In the genomic region with DNA sequence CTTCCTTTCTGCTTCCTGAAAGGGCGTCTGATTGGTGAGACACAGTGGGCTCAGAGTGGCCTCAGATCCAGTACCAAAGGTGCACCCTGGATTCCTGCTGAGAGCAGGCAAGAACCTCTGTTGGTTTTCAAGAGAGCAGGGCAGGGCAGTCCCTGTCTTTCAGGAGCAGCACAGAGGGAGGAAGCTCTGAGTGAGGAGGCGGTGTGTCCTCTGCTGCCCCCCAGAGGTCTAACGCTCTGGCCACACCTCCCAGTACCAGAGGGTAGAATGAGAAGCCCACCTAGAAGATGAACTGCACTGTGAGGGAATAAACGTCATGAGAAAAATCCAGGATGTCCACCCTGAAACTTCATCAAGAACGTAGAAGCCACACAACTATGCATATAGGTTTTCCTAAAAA, we compare ENCODE assay signal across 9 mouse cellular contexts. TPM values are rescaled to one million over a fixed set of nuclear protein-coding genes. Genes with fewer than 3 reads are reported as not detected.
A peak's percentile ranks its signal among the peaks of the same experiment; 100 is the strongest.
DNase-seq lines count a peak whose midpoint lies in the region; ATAC-seq lines count a peak whose summit lies in the region.
"Had no signal": no experiment of that assay in that cellular context is flagged by ENCODE, and none has a peak within 500 bp of the region (broad histone marks: within the 10 kb centered on the region; RNA-seq: fewer than 3 reads in every experiment).

No protein-coding gene starts in this region.

- ATAC-seq in lung, embryonic 16.5 days (ENCODE audit: low read depth) = peak; percentile 74; the same call in 1 of the 2 replicates

- intact Hi-C loops in left cerebral cortex, postnatal 36 days (cut with DNase I) = loop anchor here (5.0 kb wide), 1 partner anchor 185 kb away; the partner anchor contains the start of gene Vps36

- H3K4me2 ChIP-seq in lung, embryonic 16.5 days (ENCODE audit: low read depth, low read length) = no peak overlapping the region
- H3K4me2 ChIP-seq: embryonic facial prominence, embryonic 13.5 days had no signal

- 42% methylated on average over 5 of the region's 5 CpGs for WGBS in lung, embryonic 16.5 days

- no peak overlapping the region for H3K4me3 ChIP-seq in lung, embryonic 16.5 days (ENCODE audit: low read length)
- H3K4me3 ChIP-seq: embryonic facial prominence, embryonic 13.5 days had no signal

- no peak overlapping the region for H3K9ac ChIP-seq in lung, embryonic 16.5 days (ENCODE audit: low read length)
- H3K9ac ChIP-seq: embryonic facial prominence, embryonic 13.5 days had no signal

- peak; percentile 18 to 45 for DNase-seq in spleen, adult 18-20 months
- DNase-seq in spleen, adult 12 weeks (ENCODE audit: low spot score) = no peak
- peak; percentile 80 for DNase-seq in embryo, embryonic 10 days (ENCODE audit: low spot score)
- peak; percentile 27 for DNase-seq in heart, adult 8-10 months (ENCODE audit: low spot score)
- DNase-seq in kidney, adult 18-20 months = peak; percentile 52
- DNase-seq in splenic B cell, adult 2 months (ENCODE audit: low read depth, low spot score) = peak; percentile 61
- DNase-seq in left cerebral cortex, postnatal 36 days (ENCODE audit: low spot score in 2 of 2) = no peak

- no peak overlapping the region for H3K27ac ChIP-seq in lung, embryonic 16.5 days (ENCODE audit: low read length)
- H3K27ac ChIP-seq: embryonic facial prominence, embryonic 13.5 days had no signal

- H3K4me1 ChIP-seq in lung, embryonic 16.5 days (replicated peaks; ENCODE audit: control insufficient read depth, insufficient read depth, low read length) = no peaks in the 10 kb centered on the region
- H3K4me1 ChIP-seq: embryonic facial prominence, embryonic 13.5 days had no signal

- H3K27me3 ChIP-seq in lung, embryonic 16.5 days (ENCODE audit: control insufficient read depth, insufficient read depth, low read depth, low read length) = no peaks in the 10 kb centered on the region
- H3K27me3 ChIP-seq in splenic B cell, adult 2 months (ENCODE audit: control insufficient read depth, insufficient read depth, low read length, poor library complexity, severe bottlenecking) = no peaks in the 10 kb centered on the region
- H3K27me3 ChIP-seq: embryonic facial prominence, embryonic 13.5 days had no signal

- H3K36me3 ChIP-seq in lung, embryonic 16.5 days (ENCODE audit: control insufficient read depth, insufficient read depth, low read length) = peaks cover 15% of the 10 kb centered on the region
- H3K36me3 ChIP-seq in splenic B cell, adult 2 months (ENCODE audit: control insufficient read depth, insufficient read depth, low read length, poor library complexity, severe bottlenecking) = 0 out of 2 replicates have a peak, but pooled peaks cover 1% of the 10 kb centered on the region

- no peaks in the 10 kb centered on the region for H3K9me3 ChIP-seq in lung, embryonic 16.5 days (ENCODE audit: control insufficient read depth, low read length)
- H3K9me3 ChIP-seq: embryonic facial prominence, embryonic 13.5 days had no signal

RNA-seq across cellular contexts. Expression of gene Slc25a15, which starts 21.5 kb away (rescaled TPM):
- 10 to 100 TPM; 11.7 to 13.1 (median 12.4) TPM for total RNA-seq in heart, adult 8-10 months (2022)
- 16.4 and 18.1 TPM in 2 replicates for polyA plus RNA-seq in lung, embryonic 16.5 days (2015; fragmentation: Nextera tagmentation; extraction: Ambion mirVana)
- total RNA-seq in left cerebral cortex, postnatal 36 days (2021) = 10 to 100 TPM; 11.7 to 12.7 TPM

RNA-seq across cellular contexts. Expression of gene Mrps31, which starts 34.3 kb away (rescaled TPM):
- total RNA-seq in heart, adult 8-10 months (2022) = 10 to 100 TPM; 53.1 to 67.7 (median 55.5) TPM
- 35.0 and 37.6 TPM in 2 replicates for polyA plus RNA-seq in lung, embryonic 16.5 days (2015; fragmentation: Nextera tagmentation; extraction: Ambion mirVana)
- total RNA-seq in left cerebral cortex, postnatal 36 days (2021) = 10 to 100 TPM; 22.4 to 22.8 TPM

Comparison
In these comparisons a context has a peak if more than half of its experiments do, and no peak if none do; other contexts are left out.
1. DNase-seq: peak in spleen, adult 18-20 months (2 of 2), embryo, embryonic 10 days (single experiment), heart, adult 8-10 months (single experiment), kidney, adult 18-20 months (single experiment) and splenic B cell, adult 2 months (single experiment); none in spleen, adult 12 weeks (single experiment) and left cerebral cortex, postnatal 36 days (0 of 2).